Mouse (Mus musculus): ENCODE data around the gene Zc3h12d. TPM values are rescaled to one million over a fixed set of nuclear protein-coding genes. Genes with fewer than 3 reads are reported as not detected.

Gene Zc3h12d
- total and polyA plus RNA-seq, 2 experiments from 2014 or later: 0.10 to 0.28 TPM

DNA sequence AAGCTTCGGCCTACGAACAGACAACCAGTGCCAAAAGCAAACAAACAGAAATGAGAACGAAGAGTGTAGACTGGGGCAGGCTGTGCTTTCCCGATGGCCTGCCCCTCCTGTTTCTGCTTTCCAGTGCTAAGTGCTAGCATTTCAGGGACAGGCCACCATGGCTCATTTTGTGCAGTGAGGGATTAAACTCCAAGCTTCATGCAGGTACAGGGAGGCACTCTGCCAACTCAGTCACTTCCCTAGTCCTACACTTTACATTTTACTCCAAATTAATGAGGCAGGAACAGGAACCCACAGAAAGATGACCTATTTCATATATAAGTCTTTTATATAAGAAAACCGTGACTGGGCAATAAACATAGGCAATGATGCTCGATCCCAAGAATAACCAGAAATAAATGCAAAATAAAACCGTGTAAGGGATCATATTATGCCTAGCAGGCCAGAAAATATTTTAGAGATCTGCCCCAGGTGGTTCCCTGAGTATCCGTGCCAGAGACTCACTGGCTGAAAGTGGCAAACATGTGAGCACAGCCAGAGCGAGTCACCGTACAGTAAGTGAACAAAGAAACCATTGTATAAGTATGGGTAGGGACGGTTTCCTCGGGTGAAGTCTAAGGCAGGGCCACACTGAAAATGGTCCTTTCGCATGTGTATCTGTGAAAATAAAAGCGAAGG, 29.1 kb downstream of the Zc3h12d start:
- no peak overlapping the region for H3K9ac ChIP-seq (replicated peaks; ENCODE audit: low read length)
- H3K4me3 ChIP-seq (ENCODE audit: low read length): no peak overlapping the region
- no peaks in the 10 kb centered on the region for H3K9me3 ChIP-seq (ENCODE audit: low read length)
- TF ChIP-seq CTCF (IDR thresholded peaks at IDR 0.05; ENCODE audit: low read depth): no peak
- no peak overlapping the region for H3K27ac ChIP-seq
- H3K27me3 ChIP-seq (ENCODE audit: insufficient read depth, low read length): no peaks in the 10 kb centered on the region
- H3K36me3 ChIP-seq (ENCODE audit: insufficient read depth, low read length): no peaks in the 10 kb centered on the region
- ATAC-seq: no peak
- H3K4me2 ChIP-seq (ENCODE audit: low read depth, low read length): no peak overlapping the region
- WGBS: 72% methylated on average over 14 of the region's 14 CpGs
- no peaks in the 10 kb centered on the region for H3K4me1 ChIP-seq (ENCODE audit: insufficient read depth, low read length)
- DNase-seq (ENCODE audit: low spot score): no peak

DNA sequence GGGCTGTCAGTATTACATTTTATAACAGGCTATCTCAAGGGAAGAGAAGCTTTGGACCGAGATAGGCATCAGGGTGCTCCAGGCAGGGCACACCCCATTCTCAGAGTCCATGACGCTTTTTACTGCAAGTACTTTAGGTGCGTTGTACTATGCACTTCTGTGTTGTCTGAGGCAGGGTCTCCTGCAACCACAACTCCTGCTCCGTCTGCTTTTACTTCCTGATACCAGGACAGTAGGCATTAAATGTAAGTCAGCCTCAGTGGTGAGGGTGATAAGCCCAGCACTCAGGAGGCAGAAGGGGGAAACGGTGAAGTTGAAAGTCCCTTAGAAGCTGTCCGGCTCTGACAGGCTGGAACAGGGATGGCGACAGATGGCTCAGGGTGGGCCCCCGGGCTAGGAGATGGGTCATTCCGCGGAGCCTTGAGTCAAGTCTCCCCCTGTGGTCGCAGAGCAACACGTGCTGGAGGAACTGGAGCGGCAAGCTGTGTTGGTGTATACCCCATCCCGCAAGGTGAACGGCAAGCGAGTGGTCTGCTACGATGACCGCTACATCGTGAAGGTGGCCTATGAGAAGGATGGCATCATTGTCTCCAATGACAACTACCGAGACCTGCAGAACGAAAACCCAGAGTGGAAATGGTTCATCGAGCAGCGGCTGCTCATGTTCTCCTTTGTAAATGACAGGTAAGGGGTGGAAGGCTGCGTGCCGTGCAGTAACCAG, 29.8 kb downstream of the Zc3h12d start:
- Histone ChIP-seq H3K9me3 (ENCODE audit: low read length) (no peaks in the 10 kb centered on the region), H3K4me1 (ENCODE audit: insufficient read depth, low read length) (no peaks in the 10 kb centered on the region), H3K36me3 (ENCODE audit: insufficient read depth, low read length) (no peaks in the 10 kb centered on the region), H3K4me2 (ENCODE audit: low read depth, low read length) (no peak overlapping the region), H3K4me3 (ENCODE audit: low read length) (no peak overlapping the region), H3K27me3 (ENCODE audit: insufficient read depth, low read length) (no peaks in the 10 kb centered on the region), H3K9ac (replicated peaks; ENCODE audit: low read length) (no peak overlapping the region), H3K27ac (no peak overlapping the region)
- TF ChIP-seq CTCF (IDR thresholded peaks at IDR 0.05; ENCODE audit: low read depth): no peak
- ATAC-seq (no peak), DNase-seq (ENCODE audit: low spot score) (no peak)
- WGBS: 90% methylated on average over 25 of the region's 25 CpGs

DNA sequence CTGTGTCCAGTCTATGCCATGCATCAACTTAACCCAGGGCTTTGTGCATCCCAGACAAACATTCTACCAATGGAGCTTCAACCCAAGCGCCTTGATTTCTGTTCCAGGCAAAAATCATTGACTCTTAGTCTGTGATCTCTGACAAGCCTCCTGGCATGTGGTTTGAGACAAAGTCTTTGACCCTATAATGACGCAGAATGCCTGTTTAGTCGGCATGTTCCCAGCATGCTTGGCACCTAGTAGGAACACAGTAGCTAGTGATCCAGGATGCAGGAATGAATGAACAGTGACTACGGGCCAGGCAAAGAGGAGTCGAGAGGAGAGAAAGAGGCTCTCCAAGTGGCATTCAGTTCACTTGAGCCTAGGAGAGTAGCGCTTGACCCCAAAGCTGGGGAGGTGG, 31.1 kb downstream of the Zc3h12d start:
- H3K36me3 ChIP-seq (ENCODE audit: insufficient read depth, low read length): no peaks in the 10 kb centered on the region
- H3K4me1 ChIP-seq (ENCODE audit: insufficient read depth, low read length): no peaks in the 10 kb centered on the region
- TF ChIP-seq CTCF (IDR thresholded peaks at IDR 0.05; ENCODE audit: low read depth): no peak
- ATAC-seq (no peak), DNase-seq (ENCODE audit: low spot score) (no peak)
- no peak overlapping the region for H3K9ac ChIP-seq (replicated peaks; ENCODE audit: low read length)
- H3K4me3 ChIP-seq (ENCODE audit: low read length): no peak overlapping the region
- no peak overlapping the region for H3K27ac ChIP-seq
- H3K27me3 ChIP-seq (ENCODE audit: insufficient read depth, low read length): no peaks in the 10 kb centered on the region
- H3K4me2 ChIP-seq (ENCODE audit: low read depth, low read length): no peak overlapping the region
- 90% methylated on average over 6 of the region's 6 CpGs for WGBS
- no peaks in the 10 kb centered on the region for H3K9me3 ChIP-seq (ENCODE audit: low read length)

DNA sequence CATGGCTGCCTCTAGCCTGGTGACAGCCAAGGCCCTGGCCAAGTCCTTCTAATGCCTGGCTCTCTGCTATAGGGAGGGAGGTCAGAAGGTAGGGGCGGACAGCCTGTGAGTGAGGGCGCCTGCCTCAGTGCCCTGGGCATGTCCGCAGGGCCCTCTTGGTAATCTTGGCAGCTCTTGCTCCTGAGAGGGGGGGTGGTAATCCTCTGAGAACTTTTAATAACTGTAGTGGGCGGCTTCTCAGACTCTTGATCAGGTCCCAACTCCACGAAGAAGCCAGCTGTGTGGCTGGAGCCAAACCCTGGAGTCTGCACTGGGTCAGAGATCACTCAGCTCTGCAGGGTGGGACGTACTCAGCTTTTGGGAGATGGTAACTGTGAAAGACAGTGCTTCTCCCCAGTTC, 31.9 kb downstream of the Zc3h12d start:
- H3K36me3 ChIP-seq (ENCODE audit: insufficient read depth, low read length): no peaks in the 10 kb centered on the region
- ATAC-seq: no peak
- DNase-seq (ENCODE audit: low spot score): no peak
- no peaks in the 10 kb centered on the region for H3K27me3 ChIP-seq (ENCODE audit: insufficient read depth, low read length)
- H3K9ac ChIP-seq (replicated peaks; ENCODE audit: low read length): no peak overlapping the region
- WGBS: 52% methylated on average over 6 of the region's 6 CpGs
- H3K27ac ChIP-seq: no peak overlapping the region
- H3K9me3 ChIP-seq (ENCODE audit: low read length): no peaks in the 10 kb centered on the region
- no peak for TF ChIP-seq CTCF (IDR thresholded peaks at IDR 0.05; ENCODE audit: low read depth)
- no peak overlapping the region for H3K4me3 ChIP-seq (ENCODE audit: low read length)
- no peak overlapping the region for H3K4me2 ChIP-seq (ENCODE audit: low read depth, low read length)
- no peaks in the 10 kb centered on the region for H3K4me1 ChIP-seq (ENCODE audit: insufficient read depth, low read length)

DNA sequence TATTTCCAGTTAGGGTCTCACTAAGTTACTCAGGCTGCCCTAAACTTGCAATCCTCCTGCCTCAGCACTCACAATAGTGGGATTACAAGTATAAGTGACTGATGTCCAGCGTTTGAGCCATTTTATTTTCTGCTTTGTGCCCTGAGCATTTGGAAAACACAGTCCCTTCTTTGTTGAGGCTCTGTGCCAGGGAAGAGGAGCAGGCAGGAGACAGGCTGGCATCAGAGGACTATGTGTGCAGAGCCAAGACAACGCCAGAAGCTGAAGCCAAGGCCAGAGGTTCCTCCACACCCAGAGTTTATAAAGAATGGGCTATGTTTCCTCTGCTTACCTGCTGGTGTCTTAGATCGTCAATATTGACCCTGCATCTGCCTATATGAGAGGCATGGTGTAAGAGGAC, 32.5 kb downstream of the Zc3h12d start:
- DNase-seq (ENCODE audit: low spot score) (no peak), ATAC-seq (no peak)
- H3K27me3 ChIP-seq (ENCODE audit: insufficient read depth, low read length): no peaks in the 10 kb centered on the region
- no peak overlapping the region for H3K9ac ChIP-seq (replicated peaks; ENCODE audit: low read length)
- no peaks in the 10 kb centered on the region for H3K9me3 ChIP-seq (ENCODE audit: low read length)
- 59% methylated on average over 3 of the region's 3 CpGs for WGBS
- H3K4me2 ChIP-seq (ENCODE audit: low read depth, low read length): no peak overlapping the region
- H3K27ac ChIP-seq: no peak overlapping the region
- no peak overlapping the region for H3K4me3 ChIP-seq (ENCODE audit: low read length)
- TF ChIP-seq CTCF (IDR thresholded peaks at IDR 0.05; ENCODE audit: low read depth): no peak
- H3K36me3 ChIP-seq (ENCODE audit: insufficient read depth, low read length): no peaks in the 10 kb centered on the region
- H3K4me1 ChIP-seq (ENCODE audit: insufficient read depth, low read length): no peaks in the 10 kb centered on the region

DNA sequence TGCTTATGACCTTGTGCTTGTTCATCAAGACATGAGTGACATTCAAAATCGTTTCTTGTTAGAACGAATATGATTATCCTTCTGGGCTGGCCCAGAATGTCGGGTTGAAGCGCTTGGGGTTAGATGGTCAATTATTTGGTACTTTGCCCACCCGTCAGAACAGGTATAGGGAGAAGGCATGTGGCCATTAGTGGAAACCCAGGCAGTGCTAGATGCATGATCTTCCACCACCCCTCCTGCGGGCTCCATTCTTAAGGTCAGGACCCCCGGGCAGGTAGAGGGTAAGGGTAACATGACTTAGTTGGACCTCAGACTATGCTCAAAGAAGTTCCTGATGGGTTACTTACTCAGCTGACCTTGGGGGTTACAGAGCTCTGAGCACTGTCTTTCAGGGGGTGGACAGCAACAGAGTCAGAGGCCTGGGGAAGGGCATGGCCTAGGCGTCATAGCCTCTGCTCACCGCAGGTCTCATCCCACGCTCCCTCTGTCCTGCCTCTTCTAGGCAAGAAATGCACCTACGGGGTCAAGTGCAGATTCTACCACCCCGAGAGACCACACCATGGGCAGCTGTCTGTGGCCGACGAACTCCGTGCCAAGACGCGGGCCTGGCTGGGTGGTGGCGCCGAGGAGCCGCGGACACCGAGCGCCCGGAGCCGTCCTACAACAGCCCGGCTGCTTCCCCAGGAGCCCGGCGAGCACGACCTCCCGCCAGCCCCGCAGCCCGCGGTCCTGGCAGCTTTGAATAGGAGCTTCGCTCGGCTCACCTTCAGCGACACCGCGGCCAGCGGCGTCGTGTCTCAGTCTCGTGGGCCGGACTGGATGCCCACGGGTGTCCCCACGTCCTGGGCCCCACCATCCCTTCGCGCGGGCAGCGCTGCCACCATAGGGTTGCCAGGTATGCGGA, 34.7 kb downstream of the Zc3h12d start:
- H3K27ac ChIP-seq: no peak overlapping the region
- no peak for TF ChIP-seq CTCF (IDR thresholded peaks at IDR 0.05; ENCODE audit: low read depth)
- no peak for DNase-seq (ENCODE audit: low spot score)
- H3K4me3 ChIP-seq (ENCODE audit: low read length): peak overlapping the region; percentile 37
- H3K36me3 ChIP-seq (ENCODE audit: insufficient read depth, low read length): no peaks in the 10 kb centered on the region
- H3K27me3 ChIP-seq (ENCODE audit: insufficient read depth, low read length): no peaks in the 10 kb centered on the region
- WGBS: 18% methylated on average over 50 of the region's 50 CpGs
- no peaks in the 10 kb centered on the region for H3K4me1 ChIP-seq (ENCODE audit: insufficient read depth, low read length)
- H3K9ac ChIP-seq (replicated peaks; ENCODE audit: low read length): peak overlapping the region; percentile 31
- no peak; the same call in 1 of the 2 replicates for ATAC-seq
- H3K9me3 ChIP-seq (ENCODE audit: low read length): no peaks in the 10 kb centered on the region
- H3K4me2 ChIP-seq (ENCODE audit: low read depth, low read length): peak overlapping the region; percentile 61

Data from hindbrain, postnatal 0 days (tissue).